Mouse (Mus musculus) cerebellum, postnatal 10 days (tissue): ENCODE measurements at regions not wholly inside any gene's neighbourhood (a gene's known extent, or its start where the extent isn't known, plus 50 kb on each side); places are given as distances from the start of the nearest gene placed in this dataset.

Experiments used
- DNase-seq, 2 experiments: peaks; one replicate each; pipeline ENCODE4 v3.0.0; 2021; ENCODE audit warnings: mixed read lengths in 2 of 2

- no peak for DNase-seq
These were observed 68.9 kb downstream of the Tbx3 start for GRCm38 (mm10) chr5:119739386-119739785.

GRCm38 (mm10) chr5:119741116-119741515 lies 70.6 kb downstream of the Tbx3 start:
- DNase-seq, result peak; percentile 76 to 80

- DNase-seq, result no peak
These were observed 73.3 kb downstream of the Tbx3 start for GRCm38 (mm10) chr5:119743733-119744132.

- DNase-seq, result peak; percentile 8 to 15
These were observed 76.6 kb downstream of the Tbx3 start for GRCm38 (mm10) chr5:119747038-119747437.

GRCm38 (mm10) chr5:119748667-119749066 lies 78.2 kb downstream of the Tbx3 start:
- no peak for DNase-seq

- DNase-seq, result no peak
These were observed 78.7 kb downstream of the Tbx3 start for GRCm38 (mm10) chr5:119749153-119749552.

- DNase-seq, result no peak
These were observed 76.7 kb upstream of the Tbx5 start for GRCm38 (mm10) chr5:119755782-119756181.

GRCm38 (mm10) chr5:119758880-119759279 lies 73.6 kb upstream of the Tbx5 start:
- no peak for DNase-seq

GRCm38 (mm10) chr5:119762102-119762501 lies 70.4 kb upstream of the Tbx5 start:
- no peak for DNase-seq

- no peak for DNase-seq
These were observed 69.1 kb upstream of the Tbx5 start for GRCm38 (mm10) chr5:119763337-119763736.

- DNase-seq, result no peak
These were observed 66.1 kb upstream of the Tbx5 start for GRCm38 (mm10) chr5:119766372-119766771.

GRCm38 (mm10) chr5:119770951-119771350 lies 61.5 kb upstream of the Tbx5 start:
- no peak for DNase-seq

GRCm38 (mm10) chr5:119776106-119776887 lies 56.2 kb upstream of the Tbx5 start:
- DNase-seq, result no peak

GRCm38 (mm10) chr5:119777836-119778235 lies 54.6 kb upstream of the Tbx5 start:
- peak; percentile 59 to 82 for DNase-seq

GRCm38 (mm10) chr5:119781375-119781774 lies 51.1 kb upstream of the Tbx5 start:
- peak in 1 of 2 experiments; percentile 35 for DNase-seq
